Mouse (Mus musculus) liver, embryonic 13.5 days (tissue): ENCODE data around the gene Spg11. TPM values are rescaled to one million over a fixed set of nuclear protein-coding genes. Genes with fewer than 3 reads are reported as not detected.

Experiments used
- microRNA-seq: library from miRNA; unstranded; fragments of <30 nt; microRNA quantifications from one replicate; pipeline ENCODE4, GENCODE M21; 2016
- polyA plus RNA-seq: library from polyadenylated mRNA; unstranded; fragments of >200 nt; fragmentation: Nextera tagmentation; extraction: Ambion mirVana; gene quantifications from 2 replicates; pipeline ENCODE4 v1.2.1, GENCODE M21; 2015

The Spg11 gene
- polyA plus RNA-seq, 1 experiment from 2014 or later: 3.5 TPM

Small RNA genes within 50 kb of the gene (microRNA-seq; reads per million reads assigned to microRNA genes)
- gene Gm47314: 0.88 reads per million

Other genes starting within 250 kb of the Spg11 start
- gene Ctdspl2, start 162.4 kb downstream of the Spg11 start, polyA plus RNA-seq: 18.3 and 20.6 TPM in 2 replicates
- 0.03 TPM in 1 of 2 replicates, not detected in the other for gene Mageb3, start 162.3 kb downstream of the Spg11 start, polyA plus RNA-seq
- gene Eif3j1, start 89.8 kb downstream of the Spg11 start, polyA plus RNA-seq: 11.0 and 13.7 TPM in 2 replicates
- gene B2m, start 29.3 kb upstream of the Spg11 start, polyA plus RNA-seq: 322 and 384 TPM in 2 replicates
- not detected in 2 replicates for gene Trim69, start 42.3 kb upstream of the Spg11 start, polyA plus RNA-seq
- 0.06 TPM in 2 replicates for gene Patl2, start 67.8 kb upstream of the Spg11 start, polyA plus RNA-seq
- gene Terb2, start 67.9 kb upstream of the Spg11 start, polyA plus RNA-seq: not detected in 2 replicates
- 146 and 178 TPM in 2 replicates for gene Sord, start 116.4 kb upstream of the Spg11 start, polyA plus RNA-seq
- not detected in 2 replicates for gene Duox2, start 180.1 kb upstream of the Spg11 start, polyA plus RNA-seq
- gene Duoxa2, start 180.5 kb upstream of the Spg11 start, polyA plus RNA-seq: not detected in 2 replicates
- gene Duoxa1, start 195.3 kb upstream of the Spg11 start, polyA plus RNA-seq: not detected in 2 replicates
- gene Duox1, start 197.3 kb upstream of the Spg11 start, polyA plus RNA-seq: 0.02 TPM in 1 of 2 replicates, not detected in the other